Mouse (Mus musculus): ENCODE results near the gene Polq.
"Not testable (repeated sequence)": the region's sequence is repeated elsewhere in the genome, so short reads cannot be mapped to it uniquely, and the experiment has no call there.

Gene Polq

GRCm38 (mm10) chr16:37108763-37109162 lies 97.2 kb downstream of the Polq start:
- DNase-seq = peak in 1 of 2 experiments; percentile 19

- peak; percentile 27 to 37 for DNase-seq
These were observed 97.7 kb downstream of the Polq start for GRCm38 (mm10) chr16:37109285-37109684.

GRCm38 (mm10) chr16:37125190-37125589 lies 113.6 kb downstream of the Polq start:
- DNase-seq = not testable (repeated sequence)
